Mouse (Mus musculus) embryonic facial prominence, embryonic 13.5 days (tissue): ENCODE measurements around the gene Olfr506. TPM values are rescaled to one million over a fixed set of nuclear protein-coding genes. Genes with fewer than 3 reads are reported as not detected.
"Not testable (repeated sequence)": the region's sequence is repeated elsewhere in the genome, so short reads cannot be mapped to it uniquely, and the experiment has no call there.

Source experiments
- ATAC-seq: fragments of 200-750 bp; cut with Nextera tagmentation; 2 replicates; pipeline ENCODE4 v1.8.0; 2017; ENCODE audit warnings: low read depth; ENCODE audit not compliant: insufficient number of reproducible peaks, insufficient read depth, low FRiP score, low TSS enrichment
- H3K27ac ChIP-seq: fragments of 300-500 bp; sonication (generic); 2 replicates; pipeline ENCODE4 v1.5.1; 2015; ENCODE audit warnings: moderate library complexity, mild to moderate bottlenecking, inconsistent platforms
- H3K27me3 ChIP-seq: fragments of 300-500 bp; sonication (generic); 2 replicates; pipeline ENCODE4 v1.6.1; 2015; ENCODE audit warnings: mild to moderate bottlenecking, inconsistent platforms
- H3K36me3 ChIP-seq: fragments of 300-500 bp; sonication (generic); 2 replicates; pipeline ENCODE4 v1.6.1; 2015; ENCODE audit warnings: mild to moderate bottlenecking, inconsistent platforms
- H3K4me1 ChIP-seq: fragments of 300-500 bp; sonication (generic); 2 replicates; pipeline ENCODE4 v1.6.1; 2015; ENCODE audit warnings: inconsistent platforms
- H3K4me2 ChIP-seq: fragments of 300-500 bp; sonication (generic); 2 replicates; pipeline ENCODE4 v1.6.1; 2015; ENCODE audit warnings: moderate library complexity, mild to moderate bottlenecking, inconsistent platforms
- H3K4me3 ChIP-seq: fragments of 300-500 bp; sonication (generic); 2 replicates; pipeline ENCODE4 v1.5.1; 2015; ENCODE audit warnings: mild to moderate bottlenecking, inconsistent platforms
- H3K9ac ChIP-seq: fragments of 300-500 bp; sonication (generic); 2 replicates; pipeline ENCODE4 v1.6.1; 2015; ENCODE audit warnings: mild to moderate bottlenecking, inconsistent platforms
- H3K9me3 ChIP-seq: fragments of 300-500 bp; sonication (generic); 2 replicates; pipeline ENCODE4 v1.6.1; 2016; ENCODE audit warnings: inconsistent platforms
- WGBS: fragments of 180-500 bp; shearing (Covaris S2); methylation state at CpG from one replicate; pipeline ENCODE4 v1.1.7; 2015; ENCODE audit warnings: mixed read lengths; 5-methylcytosine and 5-hydroxymethylcytosine counted together
- polyA plus RNA-seq: library from polyadenylated mRNA; unstranded; fragments of >200 nt; fragmentation: Nextera tagmentation; extraction: Ambion mirVana; gene quantifications from 2 replicates; pipeline ENCODE4 v1.2.1, GENCODE M21; 2015

The Olfr506 gene
- polyA plus RNA-seq = not detected in 2 replicates

- no peak for ATAC-seq
- Histone ChIP-seq H3K4me3 (no peak within 1 kb of the TSS), H3K9ac (no peak within 1 kb of the TSS), H3K36me3 (no peaks in the 10 kb centered on the region), H3K27me3 (no peaks in the 10 kb centered on the region), H3K4me1 (no peaks in the 10 kb centered on the region), H3K9me3 (no peaks in the 10 kb centered on the region), H3K27ac (no peak within 1 kb of the TSS), H3K4me2 (no peak within 1 kb of the TSS)
These were observed at the start of gene Olfr506 for GRCm38 (mm10) chr7:108610487-108610886. Olfr506 (plus strand) TSS chr7:108610787.

DNA sequence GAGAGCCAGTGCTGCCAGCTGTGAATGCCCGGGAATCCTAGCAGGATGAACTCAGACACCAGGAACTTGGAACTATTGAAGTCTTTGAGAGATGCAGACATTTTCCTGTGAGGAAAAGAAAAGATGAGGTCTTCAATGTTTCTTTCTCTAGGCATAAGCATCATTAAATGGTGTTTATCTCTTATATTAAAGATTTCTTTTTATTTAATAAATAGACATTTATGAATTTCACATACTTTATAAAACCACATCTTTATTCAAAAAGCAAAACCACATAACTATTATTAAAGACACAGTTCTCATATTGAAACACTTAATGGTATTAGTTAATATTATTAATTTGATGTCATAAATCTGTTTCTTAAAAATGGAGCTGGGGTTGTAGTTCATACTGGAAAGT lies 44.9 kb upstream of the Olfr506 start, which contains the start of gene Olfr504:
TSS of gene Olfr504 (minus strand) at position 101 of the 400 bp plus-strand sequence.
- Histone ChIP-seq H3K36me3 (no peaks in the 10 kb centered on the region), H3K4me1 (no peaks in the 10 kb centered on the region), H3K9me3 (peaks cover 4% of the 10 kb centered on the region), H3K27me3 (no peaks in the 10 kb centered on the region), H3K4me3 (no peak within 1 kb of the TSS), H3K4me2 (no peak within 1 kb of the TSS), H3K9ac (no peak within 1 kb of the TSS), H3K27ac (no peak within 1 kb of the TSS)
- 91% methylated on average over 1 of the region's 1 CpGs for WGBS
- no peak for ATAC-seq

GRCm38 (mm10) chr7:108589797-108590196 lies 20.8 kb upstream of the Olfr506 start:
- no peaks in the 10 kb centered on the region for H3K36me3 ChIP-seq
- no peak overlapping the region for H3K9ac ChIP-seq
- no peaks in the 10 kb centered on the region for H3K27me3 ChIP-seq
- no peaks in the 10 kb centered on the region for H3K4me1 ChIP-seq
- no peaks in the 10 kb centered on the region for H3K9me3 ChIP-seq
- no peak for ATAC-seq
- no peak overlapping the region for H3K4me2 ChIP-seq
- H3K4me3 ChIP-seq = no peak overlapping the region
- H3K27ac ChIP-seq = no peak overlapping the region
- 90% methylated on average over 1 of the region's 1 CpGs for WGBS

- H3K36me3 ChIP-seq, H3K9ac ChIP-seq, H3K27me3 ChIP-seq, H3K4me2 ChIP-seq, H3K4me3 ChIP-seq, H3K9me3 ChIP-seq, H3K27ac ChIP-seq, H3K4me1 ChIP-seq, ATAC-seq: not testable (repeated sequence)
- 77% methylated on average over 3 of the region's 3 CpGs for WGBS
These were observed 8.7 kb upstream of the Olfr506 start for GRCm38 (mm10) chr7:108601916-108602315.

- H3K27ac ChIP-seq = no peak overlapping the region
- H3K27me3 ChIP-seq = no peaks in the 10 kb centered on the region
- ATAC-seq = no peak
- no peaks in the 10 kb centered on the region for H3K9me3 ChIP-seq
- WGBS = 87% methylated on average over 2 of the region's 2 CpGs
- H3K4me2 ChIP-seq = no peak overlapping the region
- H3K9ac ChIP-seq = no peak overlapping the region
- no peak overlapping the region for H3K4me3 ChIP-seq
- H3K4me1 ChIP-seq = no peaks in the 10 kb centered on the region
- H3K36me3 ChIP-seq = no peaks in the 10 kb centered on the region
These were observed 3.5 kb downstream of the Olfr506 start for GRCm38 (mm10) chr7:108614110-108614509.

- H3K9ac ChIP-seq, H3K9me3 ChIP-seq, H3K27ac ChIP-seq, H3K4me1 ChIP-seq, H3K27me3 ChIP-seq, H3K4me3 ChIP-seq, H3K4me2 ChIP-seq, ATAC-seq, H3K36me3 ChIP-seq: not testable (repeated sequence)
- 51% methylated on average over 3 of the region's 3 CpGs for WGBS
These were observed 6.2 kb downstream of the Olfr506 start for GRCm38 (mm10) chr7:108616781-108617180.

DNA sequence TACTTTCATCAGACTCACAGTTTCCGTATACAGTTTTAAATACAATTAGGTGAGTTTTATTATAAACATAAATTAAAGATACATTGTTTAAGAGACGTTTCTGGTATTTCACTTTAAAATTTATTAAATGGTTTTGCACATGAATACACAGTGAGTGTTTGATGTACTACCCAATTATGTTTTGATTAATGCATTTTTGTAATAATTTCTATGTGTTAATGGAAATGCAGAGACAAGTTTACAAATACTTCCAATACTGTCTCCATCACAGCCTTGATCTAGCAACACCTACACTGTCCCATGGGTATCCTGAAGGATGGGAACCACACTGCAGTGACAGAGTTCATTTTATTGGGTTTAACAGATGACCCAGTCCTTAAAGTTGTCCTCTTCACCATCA lies 10.9 kb downstream of the Olfr506 start, which contains the start of gene Olfr507:
TSS of gene Olfr507 (plus strand) at position 301 of the 400 bp plus-strand sequence.
- H3K4me2 ChIP-seq = no peak within 1 kb of the TSS
- H3K4me3 ChIP-seq = no peak within 1 kb of the TSS
- no peaks in the 10 kb centered on the region for H3K9me3 ChIP-seq
- 79% methylated on average over 2 of the region's 2 CpGs for WGBS
- H3K9ac ChIP-seq = no peak within 1 kb of the TSS
- H3K4me1 ChIP-seq = no peaks in the 10 kb centered on the region
- H3K27me3 ChIP-seq = no peaks in the 10 kb centered on the region
- H3K27ac ChIP-seq = no peak within 1 kb of the TSS
- no peak for ATAC-seq
- H3K36me3 ChIP-seq = no peaks in the 10 kb centered on the region

- H3K9me3 ChIP-seq = no peaks in the 10 kb centered on the region
- no peak within 1 kb of the TSS for H3K27ac ChIP-seq
- H3K27me3 ChIP-seq = no peaks in the 10 kb centered on the region
- 80% methylated on average over 3 of the region's 3 CpGs for WGBS
- no peaks in the 10 kb centered on the region for H3K4me1 ChIP-seq
- no peak within 1 kb of the TSS for H3K4me2 ChIP-seq
- no peak for ATAC-seq
- no peak within 1 kb of the TSS for H3K9ac ChIP-seq
- H3K36me3 ChIP-seq = no peaks in the 10 kb centered on the region
- H3K4me3 ChIP-seq = no peak within 1 kb of the TSS
These were observed 19.1 kb downstream of the Olfr506 start, which contains the start of gene Olfr508 for GRCm38 (mm10) chr7:108629694-108630093. Olfr508 (plus strand) TSS chr7:108629994.

DNA sequence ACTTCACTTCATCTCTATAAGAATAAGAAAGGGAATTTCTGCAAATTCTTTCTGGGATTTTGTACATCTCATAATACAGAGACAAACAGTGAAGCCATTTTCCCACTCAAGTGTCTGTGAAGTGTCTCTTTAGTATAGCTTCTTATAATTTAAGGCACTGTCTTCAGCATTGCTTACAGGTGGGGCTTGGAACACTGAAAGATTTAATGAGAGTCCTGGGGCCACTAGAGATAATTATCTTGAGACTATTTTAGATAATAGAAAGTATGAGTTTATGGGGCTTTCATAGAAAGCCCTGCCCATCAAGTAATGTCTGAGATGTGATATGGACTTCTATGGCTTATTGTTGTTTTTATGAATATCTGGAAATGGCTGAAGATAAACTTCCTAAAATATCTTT lies 41.2 kb downstream of the Olfr506 start, which contains the start of gene Olfr509:
TSS of gene Olfr509 (minus strand) at position 101 of the 400 bp plus-strand sequence.
- H3K4me3 ChIP-seq = no peak within 1 kb of the TSS
- ATAC-seq = no peak
- H3K4me1 ChIP-seq = no peaks in the 10 kb centered on the region
- H3K27me3 ChIP-seq = no peaks in the 10 kb centered on the region
- H3K9me3 ChIP-seq = no peaks in the 10 kb centered on the region
- no peaks in the 10 kb centered on the region for H3K36me3 ChIP-seq
- no peak within 1 kb of the TSS for H3K27ac ChIP-seq
- no peak within 1 kb of the TSS for H3K9ac ChIP-seq
- no peak within 1 kb of the TSS for H3K4me2 ChIP-seq

- H3K4me3 ChIP-seq = no peak overlapping the region
These were observed 51.8 kb downstream of the Olfr506 start for GRCm38 (mm10) chr7:108662419-108662818.

More at GRCm38 (mm10) chr7:108662419-108662818, 51.8 kb downstream of the Olfr506 start:
- no peaks in the 10 kb centered on the region for H3K4me1 ChIP-seq
- no peak for ATAC-seq
- H3K4me2 ChIP-seq = no peak overlapping the region
- no peaks in the 10 kb centered on the region for H3K36me3 ChIP-seq
- H3K27me3 ChIP-seq = no peaks in the 10 kb centered on the region
- H3K27ac ChIP-seq = no peak overlapping the region
- no peaks in the 10 kb centered on the region for H3K9me3 ChIP-seq
- 85% methylated on average over 3 of the region's 3 CpGs for WGBS
- no peak overlapping the region for H3K9ac ChIP-seq
